Mouse (Mus musculus) CH12.LX (cell line): ENCODE data around the gene Ubc. TPM values are rescaled to one million over a fixed set of nuclear protein-coding genes. Genes with fewer than 3 reads are reported as not detected.

ENCODE experiments used
- DNase-seq: peaks from one replicate; pipeline ENCODE4 v3.0.0-alpha.2; 2013; ENCODE audit errors: extremely low read depth
- H3K27ac ChIP-seq: 2 replicates; pipeline ENCODE4 v1.5.1; 2012; ENCODE audit warnings: low read depth, mild to moderate bottlenecking, control low read depth, moderate library complexity; ENCODE audit not compliant: insufficient read depth
- H3K27me3 ChIP-seq: replicated peaks from 2 replicates; pipeline ENCODE3; 2012; ENCODE audit warnings: inconsistent platforms
- H3K36me3 ChIP-seq, 2 experiments: replicated peaks in 1 of 2; 2 replicates each; pipeline versions ENCODE3 to v1.6.1; 2012; ENCODE audit warnings: inconsistent platforms in 1 of 2, low read length in 1 of 2, mild to moderate bottlenecking in 1 of 2, mixed read lengths in 1 of 2, moderate library complexity in 1 of 2; ENCODE audit not compliant: control insufficient read depth in 1 of 2, insufficient read depth in 1 of 2
- H3K4me1 ChIP-seq, 2 experiments: 2 replicates each; pipeline ENCODE4 v1.6.1; 2012; ENCODE audit warnings: inconsistent platforms in 1 of 2, moderate library complexity in 1 of 2; ENCODE audit not compliant: insufficient read depth in 2 of 2, control insufficient read depth in 1 of 2
- H3K4me2 ChIP-seq: 2 replicates; pipeline ENCODE4 v1.6.1; 2012; ENCODE audit warnings: low read depth, mild to moderate bottlenecking, control low read depth; ENCODE audit not compliant: poor library complexity, insufficient read depth, severe bottlenecking
- H3K4me3 ChIP-seq, 3 experiments: fragments of 150-350 bp in 1 of 3; sonication (generic) in 1 of 3; replicated peaks in 1 of 3; 2 replicates each; pipeline versions ENCODE3 to v1.5.1; 2011 to 2012; ENCODE audit warnings: low read depth in 2 of 3, low read length in 2 of 3, mild to moderate bottlenecking in 2 of 3, moderate library complexity in 2 of 3, control low read depth in 1 of 3, improper control_type of control experiment in 1 of 3, inconsistent platforms in 1 of 3, mixed read lengths in 1 of 3; ENCODE audit not compliant: poor library complexity in 1 of 3
- H3K79me2 ChIP-seq: replicated peaks from 2 replicates; pipeline ENCODE4 v1.6.1; 2012; ENCODE audit warnings: mild to moderate bottlenecking, moderate library complexity; ENCODE audit not compliant: control insufficient read depth, poor library complexity, insufficient read depth, severe bottlenecking; ENCODE audit errors: extremely low read depth
- H3K9ac ChIP-seq: 2 replicates; pipeline ENCODE4 v1.6.1; 2012; ENCODE audit warnings: low read depth, mild to moderate bottlenecking, control low read depth, moderate library complexity; ENCODE audit not compliant: insufficient read depth
- H3K9me3 ChIP-seq: replicated peaks from 2 replicates; pipeline ENCODE3; 2012; ENCODE audit warnings: low read length, inconsistent platforms, mixed read lengths
- CHD1 ChIP-seq: IDR thresholded peaks from 2 replicates; pipeline ENCODE4 v1.6.1; 2012; ENCODE audit warnings: low read depth, low read length, improper control_type of control experiment, inconsistent platforms
- CHD2 ChIP-seq: IDR thresholded peaks from 2 replicates; pipeline ENCODE4 v1.6.1; 2011; ENCODE audit warnings: low read length, improper control_type of control experiment
- CTCF ChIP-seq, 2 experiments: IDR thresholded peaks in 1 of 2; conservative IDR thresholded peaks in 1 of 2; 2 replicates each; pipeline ENCODE4 v1.5.1; 2011 to 2012; ENCODE audit warnings: low read depth in 2 of 2, low read length in 2 of 2, improper control_type of control experiment in 1 of 2, inconsistent platforms in 1 of 2, mild to moderate bottlenecking in 1 of 2, moderate library complexity in 1 of 2
- ETS1 ChIP-seq: conservative IDR thresholded peaks from 2 replicates; pipeline ENCODE4 v1.6.1; 2012; ENCODE audit warnings: low read depth, mild to moderate bottlenecking, inconsistent platforms, low read length, improper control_type of control experiment, moderate library complexity
- GABPA ChIP-seq: IDR thresholded peaks from 2 replicates; pipeline ENCODE4 v1.6.1; 2012; ENCODE audit warnings: low read depth, low read length, improper control_type of control experiment, inconsistent platforms; ENCODE audit not compliant: insufficient replicate concordance
- HCFC1 ChIP-seq: IDR thresholded peaks from 2 replicates; pipeline ENCODE4 v1.6.1; 2012; ENCODE audit warnings: low read depth, mild to moderate bottlenecking, inconsistent platforms, low read length, improper control_type of control experiment
- KAT2A ChIP-seq: IDR thresholded peaks from 2 replicates; pipeline ENCODE4 v1.6.1; 2012; ENCODE audit warnings: low read length, improper control_type of control experiment, inconsistent platforms; ENCODE audit not compliant: insufficient replicate concordance
- MAX ChIP-seq: IDR thresholded peaks from 2 replicates; pipeline ENCODE4 v1.6.1; 2011; ENCODE audit warnings: low read length, improper control_type of control experiment
- MYC ChIP-seq: IDR thresholded peaks from 2 replicates; pipeline ENCODE4 v1.6.1; 2011; ENCODE audit warnings: low read depth, mild to moderate bottlenecking, improper control_type of control experiment, low read length
- PAX5 ChIP-seq: IDR thresholded peaks from 2 replicates; pipeline ENCODE4 v1.6.1; 2012; ENCODE audit warnings: low read length, inconsistent platforms, mixed read lengths
- RAD21 ChIP-seq: IDR thresholded peaks from 2 replicates; pipeline ENCODE4 v1.6.1; 2011; ENCODE audit warnings: low read depth, mild to moderate bottlenecking, low read length, improper control_type of control experiment, moderate library complexity
- SMC3 ChIP-seq: IDR thresholded peaks from 2 replicates; pipeline ENCODE4 v1.6.1; 2011; ENCODE audit warnings: low read depth, low read length, improper control_type of control experiment
- TBP ChIP-seq: conservative IDR thresholded peaks from 2 replicates; pipeline ENCODE4 v1.6.1; 2011; ENCODE audit warnings: low read depth, low read length, improper control_type of control experiment
- TCF12 ChIP-seq: IDR thresholded peaks from 2 replicates; pipeline ENCODE4 v1.6.1; 2014; ENCODE audit warnings: low read depth, mild to moderate bottlenecking, inconsistent platforms, low read length, improper control_type of control experiment
- USF2 ChIP-seq: conservative IDR thresholded peaks from 2 replicates; pipeline ENCODE4 v1.6.1; 2011; ENCODE audit warnings: low read depth, low read length, improper control_type of control experiment
- ZMIZ1 ChIP-seq: IDR thresholded peaks from 2 replicates; pipeline ENCODE4 v1.6.1; 2012; ENCODE audit warnings: low read depth, mild to moderate bottlenecking, inconsistent platforms, low read length, improper control_type of control experiment
- dilution Hi-C: fragments of 300-500 bp; cut with MboI; formaldehyde crosslinking; loops from 2 replicates; pipeline ENCODE4 v1.14.3; 2020; ENCODE audit warnings: low sequenced_read_pairs; ENCODE audit not compliant: extremely low pct_unique_long_range_greater_than_20kb, extremely low pct_ligation_motif_present
- in situ Hi-C: fragments of 300-500 bp; cut with MboI; formaldehyde crosslinking; loops from 3 replicates; pipeline ENCODE4 v1.14.3; 2019; ENCODE audit warnings: low sequenced_read_pairs, low pct_ligation_motif_present, low pct_unique_long_range_greater_than_20kb, mixed read lengths
- polyA plus RNA-seq: library from polyadenylated mRNA; unstranded; fragments of >175 nt; gene quantifications from 2 replicates; pipeline ENCODE4 v1.2.1, GENCODE M21; 2012; ENCODE audit warnings: low read depth; ENCODE audit not compliant: insufficient read length
- total RNA-seq, 2 experiments: library from RNA; depleted of rRNA; stranded (reverse); fragments of 300-350 nt in 1 of 2; fragments of >200 nt in 1 of 2; gene quantifications; 2 replicates each; pipeline ENCODE4 v1.2.3; 2012 to 2014

The Ubc gene
- total and polyA plus RNA-seq, 3 experiments, result 466 to 803 (median 656) TPM

DNA sequence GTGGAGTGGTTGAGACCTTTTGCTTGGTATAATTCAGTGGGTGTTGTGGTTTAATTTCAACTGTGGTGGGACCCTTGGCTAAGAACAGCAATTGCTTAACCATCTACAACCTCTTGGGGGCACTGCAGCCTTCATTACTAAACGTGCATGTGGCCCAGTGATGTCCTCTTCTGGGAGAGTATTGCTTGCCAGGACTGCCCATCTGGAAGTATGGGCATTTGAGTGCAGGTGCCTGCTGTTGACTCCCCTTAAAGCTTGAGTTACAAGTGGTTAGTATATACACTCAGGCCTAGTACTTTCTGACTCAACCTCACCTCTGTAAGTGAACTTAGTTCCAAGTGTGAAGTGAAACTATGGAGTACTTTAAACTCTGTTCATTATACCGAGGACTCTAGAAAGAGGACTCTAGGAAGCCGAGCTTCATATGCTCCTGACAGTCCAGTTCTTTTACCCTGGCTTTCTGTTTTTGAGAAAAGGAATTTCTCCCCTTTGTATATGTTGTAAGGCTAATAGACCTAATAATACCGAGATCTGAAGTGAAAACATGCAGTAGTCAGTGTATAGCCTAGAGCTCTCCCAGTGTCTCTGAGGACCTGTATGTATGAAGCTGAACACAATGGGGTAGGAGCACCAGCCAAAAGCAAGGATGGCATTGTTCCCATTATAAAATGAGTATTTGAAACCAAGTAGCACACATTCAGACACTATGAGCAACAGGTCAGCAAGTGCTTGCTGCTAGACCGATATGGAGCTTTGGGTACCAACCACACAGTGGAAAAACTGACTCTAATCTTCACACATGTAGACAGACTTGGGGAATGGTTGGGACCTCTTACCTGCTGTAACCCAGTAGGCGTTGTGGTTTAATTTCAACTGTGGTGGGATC, 7.1 kb downstream of the Ubc start (continued):
- TF ChIP-seq MYC, result peak; percentile 74
- TF ChIP-seq MAX, result peak; percentile 50; the same call in 1 of the 2 replicates
- TF ChIP-seq RAD21, result peak; percentile 84
- TF ChIP-seq USF2, result no peak
- 0 out of 2 replicates have a peak, but pooled peaks have one; percentile 41 for TF ChIP-seq TCF12
- no peak; the same call in none of the 2 replicates for TF ChIP-seq ZMIZ1
- peak; percentile 54 to 89; a peak in 3 of 4 replicates for TF ChIP-seq CTCF (conservative IDR thresholded peaks at IDR 0.05 in 1 of 2, IDR thresholded peaks at IDR 0.05 in 1 of 2; ENCODE audit: low read depth in 2 of 2, low read length in 2 of 2)
- TF ChIP-seq KAT2A, result no peak
- TF ChIP-seq ETS1, result peak; percentile 68
- TF ChIP-seq SMC3, result peak; percentile 72
- TF ChIP-seq CHD2, result peak; percentile 48
- TF ChIP-seq CHD1, result no peak
- TF ChIP-seq, all 38 proteins: peak for 18

DNA sequence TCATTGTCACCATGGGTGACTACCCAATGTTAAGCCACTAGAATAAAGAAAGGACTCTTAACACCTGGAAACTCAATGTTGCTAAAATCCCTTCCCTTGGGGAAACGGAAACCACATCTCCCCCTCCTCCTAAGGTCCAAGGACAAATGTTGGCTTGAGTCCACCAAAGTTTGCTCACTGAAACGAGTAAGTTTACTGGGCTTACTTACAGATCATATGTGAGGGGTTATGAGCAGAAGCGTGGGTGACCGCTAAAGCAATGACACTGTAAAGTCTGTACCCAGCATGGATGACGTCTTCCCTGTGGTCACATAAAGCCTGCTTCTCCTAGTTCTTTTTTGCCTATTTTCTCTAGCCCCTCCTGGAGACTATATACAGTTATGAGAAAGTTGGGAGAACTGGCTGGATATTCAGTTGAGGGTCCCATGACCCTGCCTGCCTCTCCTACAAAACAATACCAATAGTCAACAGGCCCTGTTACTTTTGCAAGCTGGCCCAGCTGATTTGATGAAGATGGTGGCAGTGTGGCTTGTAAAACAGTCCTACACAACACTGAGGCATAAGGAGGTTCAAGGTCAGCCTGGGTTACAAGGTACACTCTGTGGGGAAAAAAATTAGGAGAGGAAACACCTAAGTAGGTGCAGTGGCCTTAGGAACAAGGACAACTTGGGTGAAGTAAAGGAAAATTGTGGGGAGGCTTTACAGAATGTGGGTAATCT, 7.9 kb downstream of the Ubc start:
- no peak overlapping the region for H3K4me3 ChIP-seq
- no peaks in the 10 kb centered on the region for H3K9me3 ChIP-seq
- in situ Hi-C loops (no loop called here), dilution Hi-C loops (no loop called here)
- peaks cover 2 to 53% of the 10 kb centered on the region in 2 experiments; a peak in 3 of 4 replicates for H3K4me1 ChIP-seq
- H3K9ac ChIP-seq, result no peak overlapping the region
- no peak overlapping the region for H3K4me2 ChIP-seq
- no peaks in the 10 kb centered on the region for H3K27me3 ChIP-seq
- no peak overlapping the region for H3K27ac ChIP-seq
- DNase-seq, result no peak
- H3K36me3 ChIP-seq, result peaks cover 17 to 18% of the 10 kb centered on the region in 2 experiments
- TF ChIP-seq ZMIZ1 (0 out of 2 replicates have a peak, but pooled peaks have one; percentile 55), PAX5 (no peak), TBP (no peak)
- H3K79me2 ChIP-seq, result peaks cover 11% of the 10 kb centered on the region

DNA sequence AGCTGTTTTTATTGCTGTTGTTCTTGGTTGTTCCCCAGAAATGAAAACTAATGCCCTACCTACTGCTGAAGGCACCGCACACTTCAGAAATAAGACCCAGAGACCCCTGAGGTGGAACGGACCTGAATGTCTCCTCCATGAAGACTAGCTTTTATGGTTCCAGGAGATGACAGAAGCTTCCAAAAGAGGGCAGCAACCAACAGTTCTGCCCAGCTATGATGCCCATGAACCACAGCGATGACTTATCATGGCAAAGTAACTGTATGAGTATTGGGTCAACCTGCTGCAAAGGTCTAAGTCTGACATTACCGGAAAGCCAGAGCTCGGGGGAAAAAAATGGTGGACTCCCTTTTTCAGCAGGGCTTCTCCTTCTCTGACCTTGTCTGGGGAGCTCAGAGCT, 11.1 kb downstream of the Ubc start:
- no peaks in the 10 kb centered on the region for H3K36me3 ChIP-seq
- in situ Hi-C loops (loop anchor here (10.0 kb wide), 2 partner anchors 106 to 474 kb away; no protein-coding TSS in a partner anchor), dilution Hi-C loops (no loop called here)
- no peak overlapping the region for H3K9ac ChIP-seq
- peaks cover 6 to 51% of the 10 kb centered on the region in 2 experiments; a peak in 3 of 4 replicates for H3K4me1 ChIP-seq
- no peak for DNase-seq
- H3K4me3 ChIP-seq, result no peak overlapping the region
- TF ChIP-seq RAD21 (peak; percentile 57), GABPA (no peak), HCFC1 (no peak), SMC3 (peak; percentile 27), CHD1 (no peak), CTCF (conservative IDR thresholded peaks at IDR 0.05 in 1 of 2, IDR thresholded peaks at IDR 0.05 in 1 of 2; ENCODE audit: low read depth in 2 of 2, low read length in 2 of 2) (peak in 1 of 2 experiments; percentile 52; a peak in 2 of 4 replicates)
- no peak overlapping the region for H3K27ac ChIP-seq
- peaks cover 3% of the 10 kb centered on the region for H3K9me3 ChIP-seq
- no peaks in the 10 kb centered on the region for H3K27me3 ChIP-seq
- no peak overlapping the region for H3K4me2 ChIP-seq
- no peaks in the 10 kb centered on the region for H3K79me2 ChIP-seq
